Mouse (Mus musculus) right cerebral cortex, postnatal 10 days (tissue): ENCODE measurements at regions not wholly inside any gene's neighbourhood (a gene's known extent, or its start where the extent isn't known, plus 50 kb on each side); places are given as distances from the start of the nearest gene placed in this dataset.

Experiments
- DNase-seq, 2 experiments: peaks; one replicate each; pipeline ENCODE4 v3.0.0; 2021; ENCODE audit warnings: low spot score in 2 of 2

- no peak for DNase-seq
Measured at GRCm38 (mm10) chr3:3746542-3746941, 2004.1 kb upstream of the Gm8797 start.

DNA sequence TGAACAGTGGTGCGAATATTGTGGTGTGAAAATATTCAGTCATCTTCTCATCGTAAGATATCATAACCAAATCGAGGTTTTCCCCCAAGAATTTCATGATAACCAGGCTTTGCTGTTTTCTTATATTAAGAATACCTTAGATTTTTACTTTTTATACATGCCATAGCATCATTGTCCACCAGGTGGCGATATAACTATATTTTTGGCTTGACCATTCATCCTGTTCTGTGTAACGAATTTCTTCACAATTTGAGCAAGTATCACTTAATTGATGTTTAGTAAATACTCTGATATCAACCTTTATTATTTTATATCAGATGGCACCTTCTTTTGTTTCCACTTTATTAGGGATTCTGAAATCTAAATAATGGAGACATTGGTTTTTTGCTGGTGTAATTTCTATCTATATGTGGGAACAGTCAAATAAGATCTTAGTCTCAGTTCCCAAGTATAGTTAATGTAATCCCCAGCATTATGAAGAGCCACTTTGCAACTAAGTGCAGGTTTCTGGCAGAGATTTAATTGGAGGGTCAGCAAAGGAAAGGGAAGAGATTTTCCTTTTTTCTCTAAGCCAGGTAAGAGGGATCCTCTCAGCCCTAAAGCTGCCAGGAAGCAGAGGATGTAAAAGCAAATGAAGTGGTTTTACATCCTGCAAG is 1998.9 kb upstream of the Gm8797 start:
- DNase-seq, result peak; percentile 19 to 29

DNA sequence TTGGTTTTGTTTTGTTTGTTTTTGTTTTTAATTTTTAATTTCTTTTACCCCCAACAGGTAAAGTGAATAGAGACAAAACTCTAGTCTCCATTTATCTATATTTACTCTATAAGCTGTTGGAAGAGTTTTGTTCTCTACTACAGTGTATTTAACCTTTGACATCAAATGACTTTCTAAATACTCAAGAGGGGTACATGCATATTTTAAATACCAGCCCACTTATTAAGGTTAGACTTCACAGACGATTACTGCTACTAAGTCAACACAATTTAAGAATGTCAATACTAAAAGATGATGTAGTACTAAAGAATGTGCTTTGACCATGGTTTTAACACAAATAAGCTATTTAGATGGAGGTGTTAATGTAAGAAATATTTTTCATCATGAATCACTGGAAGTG is 1989.3 kb upstream of the Gm8797 start:
- DNase-seq, result no peak

GRCm38 (mm10) chr3:3784200-3784599 is 1966.4 kb upstream of the Gm8797 start:
- peak; percentile 27 to 33 for DNase-seq

DNA sequence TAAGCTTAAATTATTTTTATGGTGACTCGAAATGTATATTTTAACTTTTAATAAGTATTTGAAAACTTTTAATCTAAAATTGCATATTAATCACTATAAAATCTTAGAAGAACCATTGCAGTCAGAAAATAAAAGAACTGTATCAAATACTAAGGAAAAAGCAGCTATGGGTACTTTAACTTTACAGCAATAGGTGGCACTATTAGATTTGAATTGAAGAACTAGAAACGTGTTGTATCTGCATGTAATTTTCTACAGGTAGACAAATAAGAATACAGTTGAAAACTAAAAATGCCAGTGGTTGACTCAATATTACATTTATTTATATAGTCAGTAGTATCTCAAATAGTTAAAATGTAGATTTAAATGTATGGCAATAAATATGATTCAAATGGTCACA is 1964.6 kb upstream of the Gm8797 start:
- DNase-seq, result no peak

DNA sequence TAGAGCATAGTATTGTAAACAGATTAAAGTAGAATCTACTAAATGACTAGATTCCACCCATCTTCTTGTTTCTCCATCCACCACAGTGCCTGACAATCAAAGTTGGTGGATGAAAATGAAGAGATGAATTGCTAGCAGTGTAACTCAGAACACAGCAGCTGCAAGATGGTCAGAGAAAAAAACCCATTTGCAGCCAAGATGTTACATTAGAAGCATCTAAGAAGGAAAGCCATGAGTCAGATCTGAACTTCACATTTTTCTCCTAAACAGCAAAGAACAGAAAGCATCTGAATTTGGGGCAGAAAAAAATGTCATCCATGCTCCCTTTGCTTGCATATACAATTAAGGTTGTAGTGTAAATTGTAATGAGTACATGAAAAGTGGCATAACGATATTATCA is 1942.8 kb upstream of the Gm8797 start:
- no peak for DNase-seq

- no peak for DNase-seq
Measured at GRCm38 (mm10) chr3:3829020-3829419, 1921.6 kb upstream of the Gm8797 start.

DNA sequence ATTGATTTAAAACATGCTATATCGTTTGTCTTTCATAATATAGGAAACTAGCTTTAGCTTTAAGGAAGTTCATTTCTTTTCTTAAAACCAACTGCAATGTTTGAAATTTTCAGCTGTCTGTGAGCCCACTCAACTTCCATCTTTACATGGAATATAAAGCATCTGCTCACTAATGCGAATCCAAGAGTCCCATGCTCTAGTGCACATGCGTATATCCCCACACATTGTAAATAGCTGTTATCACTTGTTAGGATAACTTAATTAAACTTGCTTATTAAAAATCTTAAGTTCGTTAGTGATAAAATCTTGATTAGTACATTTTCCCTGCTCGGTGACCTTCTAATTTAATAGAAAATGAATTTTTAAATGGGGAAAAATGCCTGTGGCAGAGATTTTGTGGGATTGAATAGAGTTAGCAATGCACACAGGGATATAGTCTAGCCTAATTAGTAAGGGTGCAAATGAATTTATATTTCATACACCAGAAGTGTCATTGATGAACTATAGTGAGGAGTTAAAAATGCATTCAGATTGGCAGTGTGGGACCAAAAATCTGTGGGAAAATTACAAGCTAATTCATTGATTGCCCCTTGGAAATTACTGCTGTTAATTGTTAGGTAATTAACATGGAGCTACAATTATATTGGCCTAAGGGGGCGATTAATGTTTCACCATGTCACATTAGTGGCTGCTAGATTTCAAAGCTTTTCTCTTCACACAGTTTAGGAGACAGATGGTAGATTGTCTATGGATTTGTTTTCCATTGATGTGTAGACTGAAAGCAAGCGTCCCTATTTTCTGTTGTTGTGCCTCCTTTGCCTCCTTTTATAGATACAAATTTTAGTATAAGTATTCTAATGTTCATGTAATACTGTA is 1919.0 kb upstream of the Gm8797 start:
- DNase-seq, result no peak
